Mouse (Mus musculus) ES-Bruce4 (cell line): Measurements from ENCODE around the gene Ptges3.

Experiments used
- CTCF ChIP-seq: IDR thresholded peaks from one replicate; pipeline ENCODE4 v1.8.1; 2011; ENCODE audit warnings: low read depth, low read length
- POLR2A ChIP-seq: IDR thresholded peaks from one replicate; pipeline ENCODE4 v1.8.1; 2011; ENCODE audit warnings: low read length; ENCODE audit not compliant: insufficient read depth

GRCm38 (mm10) chr10:128050355-128050754 is 8.4 kb upstream of the Ptges3 start:
- no peak for TF ChIP-seq POLR2A
- TF ChIP-seq CTCF = no peak
